Comparison of ENCODE assay signal across 11 mouse cellular contexts in the genomic region with DNA sequence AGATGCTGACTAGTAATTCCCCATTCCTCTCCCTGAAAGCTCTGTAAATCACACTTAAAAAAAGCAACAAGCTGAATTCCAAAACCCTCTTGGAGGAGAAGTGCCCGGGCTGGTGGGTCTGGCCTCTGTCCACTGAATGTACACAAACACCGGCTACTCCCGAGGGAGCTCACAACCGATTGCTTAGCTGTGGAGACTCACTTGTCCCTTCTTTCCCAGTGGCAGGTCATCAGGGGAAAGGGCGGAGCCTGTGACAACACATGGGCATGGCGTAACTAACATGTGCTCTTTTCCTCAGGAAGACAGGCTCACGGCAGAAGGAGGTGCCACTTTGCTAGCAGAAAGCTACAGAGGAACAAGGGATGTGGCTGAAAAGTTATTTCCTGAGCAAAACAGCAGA.
DNase-seq lines count a peak whose midpoint lies in the region; ATAC-seq and TF ChIP-seq lines count a peak whose summit lies in the region.
"Had no signal": no experiment of that assay in that cellular context is flagged by ENCODE, and none has a peak within 500 bp of the region (broad histone marks: within the 10 kb centered on the region; RNA-seq: fewer than 3 reads in every experiment).

No protein-coding gene starts in this region.

- no peak for TF ChIP-seq EP300 in heart, adult 2 months (IDR thresholded peaks at IDR 0.05; ENCODE audit: insufficient read depth, low read depth, low read length)

- H3K27ac ChIP-seq in heart, embryonic 12.5 days (ENCODE audit: poor library complexity, severe bottlenecking): no peak overlapping the region
- H3K27ac ChIP-seq in heart, adult 2 months: no peak overlapping the region
- 0 out of 2 replicates have a peak overlapping the region, but pooled peaks have one; percentile 54 for H3K27ac ChIP-seq in intestine, embryonic 15.5 days
- H3K27ac ChIP-seq in midbrain, embryonic 15.5 days: peak overlapping the region; percentile 4; the same call in 1 of the 2 replicates
- no peak overlapping the region for H3K27ac ChIP-seq in limb, embryonic 10.5 days
- H3K27ac ChIP-seq: embryonic facial prominence, embryonic 15.5 days; layer of hippocampus, adult 2 months had no signal

- WGBS in heart, embryonic 12.5 days: 34% methylated on average over 7 of the region's 7 CpGs
- 33% methylated on average over 7 of the region's 7 CpGs for WGBS in heart, adult 2 months
- 24% methylated on average over 7 of the region's 7 CpGs for WGBS in intestine, embryonic 15.5 days
- WGBS in midbrain, embryonic 15.5 days: 56% methylated on average over 7 of the region's 7 CpGs
- WGBS in limb, embryonic 10.5 days: 62% methylated on average over 7 of the region's 7 CpGs

- no peak for TF ChIP-seq CTCF in heart, adult 2 months (IDR thresholded peaks at IDR 0.05)

- no peaks in the 10 kb centered on the region for H3K27me3 ChIP-seq in heart, embryonic 12.5 days (replicated peaks)
- H3K27me3 ChIP-seq in heart, adult 2 months (ENCODE audit: control insufficient read depth, insufficient read depth, low read length): no peaks in the 10 kb centered on the region
- H3K27me3 ChIP-seq in intestine, embryonic 15.5 days (replicated peaks): no peaks in the 10 kb centered on the region
- no peaks in the 10 kb centered on the region for H3K27me3 ChIP-seq in midbrain, embryonic 15.5 days (replicated peaks)
- H3K27me3 ChIP-seq in limb, embryonic 10.5 days (ENCODE audit: low read depth, poor library complexity, severe bottlenecking): no peaks in the 10 kb centered on the region
- H3K27me3 ChIP-seq: embryonic facial prominence, embryonic 15.5 days had no signal

- 0 out of 2 replicates have a peak overlapping the region, but pooled peaks have one; percentile 5 for H3K4me2 ChIP-seq in heart, embryonic 12.5 days
- no peak overlapping the region for H3K4me2 ChIP-seq in intestine, embryonic 15.5 days (replicated peaks)
- no peak overlapping the region for H3K4me2 ChIP-seq in midbrain, embryonic 15.5 days
- H3K4me2 ChIP-seq: embryonic facial prominence, embryonic 15.5 days had no signal

- no peak for DNase-seq in heart, adult 2 months
- DNase-seq in embryo, embryonic 11 days: peak; percentile 51
- DNase-seq in cerebellum, adult 11-12 months: no peak
- no peak for DNase-seq in limb, embryonic 10.5 days (ENCODE audit: low spot score)
- no peak for DNase-seq in layer of hippocampus, adult 9-11 months
- DNase-seq: liver had no signal

- TF ChIP-seq POLR2A in heart, adult 2 months (IDR thresholded peaks at IDR 0.05; ENCODE audit: insufficient read depth, low read depth, low read length): no peak

- no peak overlapping the region for H3K4me3 ChIP-seq in heart, embryonic 12.5 days
- no peak overlapping the region for H3K4me3 ChIP-seq in heart, adult 2 months
- H3K4me3 ChIP-seq in intestine, embryonic 15.5 days (replicated peaks): no peak overlapping the region
- H3K4me3 ChIP-seq in midbrain, embryonic 15.5 days: no peak overlapping the region
- no peak overlapping the region for H3K4me3 ChIP-seq in limb, embryonic 10.5 days
- H3K4me3 ChIP-seq: embryonic facial prominence, embryonic 15.5 days; layer of hippocampus, adult 2 months had no signal

- H3K4me1 ChIP-seq in heart, embryonic 12.5 days (replicated peaks): peaks cover 10% of the 10 kb centered on the region
- H3K4me1 ChIP-seq in heart, adult 2 months (ENCODE audit: control insufficient read depth, insufficient read depth, low read length): no peaks in the 10 kb centered on the region
- H3K4me1 ChIP-seq in intestine, embryonic 15.5 days (replicated peaks): peaks cover 13% of the 10 kb centered on the region
- H3K4me1 ChIP-seq in midbrain, embryonic 15.5 days: peaks cover 27% of the 10 kb centered on the region
- H3K4me1 ChIP-seq in limb, embryonic 10.5 days: peaks cover 30% of the 10 kb centered on the region

- no peak overlapping the region for H3K9ac ChIP-seq in heart, embryonic 12.5 days
- H3K9ac ChIP-seq in heart, adult 2 months (ENCODE audit: low read depth, low read length): no peak overlapping the region
- no peak overlapping the region for H3K9ac ChIP-seq in intestine, embryonic 15.5 days
- no peak overlapping the region for H3K9ac ChIP-seq in midbrain, embryonic 15.5 days
- H3K9ac ChIP-seq: embryonic facial prominence, embryonic 15.5 days had no signal

- no peak for ATAC-seq in heart, embryonic 12.5 days (ENCODE audit: insufficient number of reproducible peaks, low FRiP score)
- ATAC-seq in intestine, embryonic 15.5 days: peak; percentile 59
- peak; percentile 21; the same call in 1 of the 2 replicates for ATAC-seq in midbrain, embryonic 15.5 days (replicated peaks)

- no peaks in the 10 kb centered on the region for H3K36me3 ChIP-seq in heart, embryonic 12.5 days
- no peaks in the 10 kb centered on the region for H3K36me3 ChIP-seq in heart, adult 2 months (ENCODE audit: control insufficient read depth, insufficient read depth, low read length)
- H3K36me3 ChIP-seq in intestine, embryonic 15.5 days: no peaks in the 10 kb centered on the region
- H3K36me3 ChIP-seq in midbrain, embryonic 15.5 days (replicated peaks): no peaks in the 10 kb centered on the region
- no peaks in the 10 kb centered on the region for H3K36me3 ChIP-seq in limb, embryonic 10.5 days
- H3K36me3 ChIP-seq: embryonic facial prominence, embryonic 15.5 days had no signal

- no peaks in the 10 kb centered on the region for H3K9me3 ChIP-seq in heart, embryonic 12.5 days (replicated peaks)
- no peaks in the 10 kb centered on the region for H3K9me3 ChIP-seq in intestine, embryonic 15.5 days
- H3K9me3 ChIP-seq in midbrain, embryonic 15.5 days: no peaks in the 10 kb centered on the region
- H3K9me3 ChIP-seq in limb, embryonic 10.5 days (replicated peaks): no peaks in the 10 kb centered on the region
- H3K9me3 ChIP-seq: embryonic facial prominence, embryonic 15.5 days had no signal

- no peaks in the 10 kb centered on the region for H3K79me2 ChIP-seq in heart, adult 2 months (replicated peaks; ENCODE audit: control insufficient read depth, insufficient read depth, low read length)

- intact Hi-C loops in heart, adult 2 months (cut with DNase I): no loop called here

Comparison
In these comparisons a context has a peak if more than half of its experiments do, and no peak if none do; other contexts are left out.
1. H3K27ac ChIP-seq: peak in intestine, embryonic 15.5 days (single experiment) and midbrain, embryonic 15.5 days (single experiment); none in heart, embryonic 12.5 days (single experiment), heart, adult 2 months (single experiment) and limb, embryonic 10.5 days (single experiment).